Mouse (Mus musculus) forebrain, embryonic 13.5 days (tissue): ENCODE results near the gene Mall. TPM values are rescaled to one million over a fixed set of nuclear protein-coding genes. Genes with fewer than 3 reads are reported as not detected.

Experiments
- ATAC-seq: fragments of 200-750 bp; cut with Nextera tagmentation; 2 replicates; pipeline ENCODE4 v1.8.0; 2017
- H3K27ac ChIP-seq: fragments of 300-500 bp; sonication (generic); 2 replicates; pipeline ENCODE4 v1.5.1; 2015; ENCODE audit warnings: inconsistent platforms, mild to moderate bottlenecking, moderate library complexity
- H3K27me3 ChIP-seq: fragments of 300-500 bp; sonication (generic); 2 replicates; pipeline ENCODE4 v1.6.1; 2015; ENCODE audit warnings: mild to moderate bottlenecking, inconsistent platforms
- H3K36me3 ChIP-seq: fragments of 300-500 bp; sonication (generic); 2 replicates; pipeline ENCODE4 v1.6.1; 2015; ENCODE audit warnings: mild to moderate bottlenecking, inconsistent platforms; ENCODE audit not compliant: poor library complexity, severe bottlenecking
- H3K4me1 ChIP-seq: fragments of 300-500 bp; sonication (generic); 2 replicates; pipeline ENCODE4 v1.6.1; 2015; ENCODE audit warnings: inconsistent platforms
- H3K4me2 ChIP-seq: fragments of 300-500 bp; sonication (generic); 2 replicates; pipeline ENCODE4 v1.6.1; 2015; ENCODE audit warnings: inconsistent platforms, mild to moderate bottlenecking, moderate library complexity
- H3K4me3 ChIP-seq: fragments of 300-500 bp; sonication (generic); 2 replicates; pipeline ENCODE4 v1.5.1; 2015; ENCODE audit warnings: mild to moderate bottlenecking, inconsistent platforms
- H3K9ac ChIP-seq: fragments of 300-500 bp; sonication (generic); 2 replicates; pipeline ENCODE4 v1.6.1; 2015; ENCODE audit warnings: mild to moderate bottlenecking, inconsistent platforms
- H3K9me3 ChIP-seq: fragments of 300-500 bp; sonication (generic); replicated peaks from 2 replicates; pipeline ENCODE4 v1.6.1; 2016; ENCODE audit warnings: inconsistent platforms
- WGBS: fragments of 180-500 bp; shearing (Covaris S2); methylation state at CpG from one replicate; pipeline ENCODE4 v1.1.7; 2015; 5-methylcytosine and 5-hydroxymethylcytosine counted together
- polyA plus RNA-seq: library from polyadenylated mRNA; unstranded; fragments of >200 nt; fragmentation: Nextera tagmentation; extraction: Ambion mirVana; gene quantifications from 2 replicates; pipeline ENCODE4 v1.2.1, GENCODE M21; 2015

Mall gene
- polyA plus RNA-seq, 1 experiment from 2014 or later: 0.79 TPM

- Histone ChIP-seq H3K27me3 (no peaks in the 10 kb centered on the region), H3K9me3 (no peaks in the 10 kb centered on the region), H3K4me3 (no peak overlapping the region), H3K36me3 (peaks cover 15% of the 10 kb centered on the region; the same call in 1 of the 2 replicates), H3K9ac (no peak overlapping the region), H3K4me1 (peaks cover 3% of the 10 kb centered on the region; the same call in 1 of the 2 replicates), H3K4me2 (no peak overlapping the region), H3K27ac (no peak overlapping the region)
- WGBS: 84% methylated on average over 11 of the region's 11 CpGs
- no peak for ATAC-seq
Measured at GRCm38 (mm10) chr2:127751849-127752610, 22.3 kb upstream of the Mall start.

- Histone ChIP-seq H3K4me2 (no peak overlapping the region), H3K9ac (no peak overlapping the region), H3K4me1 (no peaks in the 10 kb centered on the region), H3K27ac (no peak overlapping the region), H3K36me3 (peaks cover 12% of the 10 kb centered on the region), H3K4me3 (no peak overlapping the region), H3K27me3 (no peaks in the 10 kb centered on the region), H3K9me3 (no peaks in the 10 kb centered on the region)
- WGBS: 73% methylated on average over 1 of the region's 1 CpGs
- no peak for ATAC-seq
Measured at GRCm38 (mm10) chr2:127749376-127749775, 19.6 kb upstream of the Mall start.

- H3K27ac ChIP-seq: no peak overlapping the region
- WGBS: 62% methylated on average over 7 of the region's 7 CpGs
- no peaks in the 10 kb centered on the region for H3K4me1 ChIP-seq
- H3K4me3 ChIP-seq: no peak overlapping the region
- no peak overlapping the region for H3K9ac ChIP-seq
- no peaks in the 10 kb centered on the region for H3K9me3 ChIP-seq
- H3K36me3 ChIP-seq: peaks cover 15% of the 10 kb centered on the region
- ATAC-seq: no peak
- no peak overlapping the region for H3K4me2 ChIP-seq
- no peaks in the 10 kb centered on the region for H3K27me3 ChIP-seq
Measured at GRCm38 (mm10) chr2:127748316-127748715, 18.6 kb upstream of the Mall start.

DNA sequence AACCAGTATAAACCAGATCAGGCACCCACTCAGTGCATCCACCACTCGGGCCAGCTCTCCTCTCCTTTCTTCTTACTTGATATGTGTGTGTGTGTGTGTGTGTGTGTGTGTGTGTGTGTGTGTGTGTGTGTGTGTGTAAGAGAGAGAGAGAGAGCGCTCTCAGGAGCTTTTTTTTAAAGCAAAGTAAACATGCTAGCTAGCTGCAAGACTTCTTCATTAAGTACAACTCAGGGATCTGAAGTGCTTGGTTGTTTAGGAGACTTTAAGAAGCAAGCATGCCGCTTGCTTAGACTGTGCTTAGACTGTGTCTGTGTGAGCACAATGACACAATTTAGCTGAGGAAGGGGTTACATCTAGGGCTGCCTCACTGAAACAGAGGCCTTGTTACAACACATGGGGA, 12.9 kb upstream of the Mall start:
- Histone ChIP-seq H3K9ac (no peak overlapping the region), H3K36me3 (peaks cover 33% of the 10 kb centered on the region), H3K27me3 (no peaks in the 10 kb centered on the region), H3K9me3 (no peaks in the 10 kb centered on the region), H3K27ac (no peak overlapping the region), H3K4me1 (no peaks in the 10 kb centered on the region), H3K4me2 (no peak overlapping the region), H3K4me3 (no peak overlapping the region)
- 80% methylated on average over 3 of the region's 3 CpGs for WGBS
- ATAC-seq: no peak

DNA sequence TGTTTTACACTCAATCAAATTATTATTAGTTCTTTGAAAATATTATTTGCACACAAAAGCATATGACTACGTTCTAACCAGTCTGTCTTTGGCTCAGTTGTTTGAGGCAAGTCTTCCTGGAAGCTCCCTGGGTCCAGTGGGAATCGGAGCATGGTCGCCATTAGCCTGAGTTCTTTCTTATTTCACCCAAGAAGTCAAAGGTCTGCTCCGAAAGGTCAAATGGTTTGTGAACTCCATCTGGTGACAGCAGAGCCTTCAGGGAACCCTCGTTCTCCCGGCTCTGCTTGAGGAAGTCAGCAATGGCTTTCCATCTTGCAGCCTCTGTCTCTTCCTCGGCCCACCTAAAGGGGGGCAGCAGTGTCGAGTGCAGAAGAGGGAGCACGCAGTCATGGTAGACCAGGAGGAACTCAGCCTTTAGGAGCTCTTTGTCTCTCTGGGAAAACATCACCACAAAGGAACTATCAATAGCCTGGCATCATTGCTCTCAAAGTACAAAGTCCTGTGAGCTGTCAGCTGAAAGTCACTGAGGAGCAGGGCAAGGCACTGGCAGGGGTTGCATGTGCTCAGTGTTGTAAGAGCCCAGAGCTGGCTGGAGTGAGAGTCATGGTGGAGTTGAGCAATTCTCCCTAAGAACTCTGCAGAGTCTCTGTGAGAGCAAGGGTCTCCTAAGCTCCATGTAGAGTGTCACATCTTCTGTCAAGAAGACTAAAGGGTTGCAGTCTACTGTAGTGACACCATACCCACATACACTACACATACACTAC, 11.2 kb upstream of the Mall start:
- 91% methylated on average over 9 of the region's 9 CpGs for WGBS

DNA sequence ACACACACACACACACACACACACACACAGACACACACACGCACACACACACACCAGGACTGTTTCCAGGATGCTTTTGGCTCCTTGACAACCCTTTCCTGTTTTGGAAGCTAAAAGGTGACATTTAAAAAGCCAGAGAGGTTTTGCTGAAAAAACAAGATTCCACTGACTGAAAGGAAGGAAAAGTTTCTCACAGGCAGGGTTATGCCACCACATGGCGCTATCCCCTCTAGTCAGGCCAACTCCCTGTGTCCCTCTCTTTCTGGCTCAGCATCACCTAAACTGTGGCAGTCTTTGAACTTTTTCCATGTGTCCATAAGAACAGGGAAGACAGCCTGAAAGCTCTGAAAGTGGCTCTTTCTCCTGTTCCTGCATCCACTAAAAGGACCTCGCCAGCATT, 8.2 kb upstream of the Mall start:
- Histone ChIP-seq H3K4me1 (no peaks in the 10 kb centered on the region), H3K9ac (no peak overlapping the region), H3K4me2 (no peak overlapping the region), H3K4me3 (no peak overlapping the region), H3K27ac (no peak overlapping the region), H3K27me3 (no peaks in the 10 kb centered on the region), H3K36me3 (peaks cover 14% of the 10 kb centered on the region), H3K9me3 (no peaks in the 10 kb centered on the region)
- 86% methylated on average over 3 of the region's 3 CpGs for WGBS
- ATAC-seq: no peak

More for the DNA sequence above, 11.2 kb upstream of the Mall start:
- no peak overlapping the region for H3K4me3 ChIP-seq
- no peaks in the 10 kb centered on the region for H3K27me3 ChIP-seq
- H3K9me3 ChIP-seq: no peaks in the 10 kb centered on the region
- no peak for ATAC-seq
- H3K36me3 ChIP-seq: peaks cover 33% of the 10 kb centered on the region
- no peaks in the 10 kb centered on the region for H3K4me1 ChIP-seq
- H3K9ac ChIP-seq: no peak overlapping the region
- no peak overlapping the region for H3K27ac ChIP-seq
- no peak overlapping the region for H3K4me2 ChIP-seq

GRCm38 (mm10) chr2:127736631-127737209, 7.0 kb upstream of the Mall start:
- 84% methylated on average over 6 of the region's 6 CpGs for WGBS

DNA sequence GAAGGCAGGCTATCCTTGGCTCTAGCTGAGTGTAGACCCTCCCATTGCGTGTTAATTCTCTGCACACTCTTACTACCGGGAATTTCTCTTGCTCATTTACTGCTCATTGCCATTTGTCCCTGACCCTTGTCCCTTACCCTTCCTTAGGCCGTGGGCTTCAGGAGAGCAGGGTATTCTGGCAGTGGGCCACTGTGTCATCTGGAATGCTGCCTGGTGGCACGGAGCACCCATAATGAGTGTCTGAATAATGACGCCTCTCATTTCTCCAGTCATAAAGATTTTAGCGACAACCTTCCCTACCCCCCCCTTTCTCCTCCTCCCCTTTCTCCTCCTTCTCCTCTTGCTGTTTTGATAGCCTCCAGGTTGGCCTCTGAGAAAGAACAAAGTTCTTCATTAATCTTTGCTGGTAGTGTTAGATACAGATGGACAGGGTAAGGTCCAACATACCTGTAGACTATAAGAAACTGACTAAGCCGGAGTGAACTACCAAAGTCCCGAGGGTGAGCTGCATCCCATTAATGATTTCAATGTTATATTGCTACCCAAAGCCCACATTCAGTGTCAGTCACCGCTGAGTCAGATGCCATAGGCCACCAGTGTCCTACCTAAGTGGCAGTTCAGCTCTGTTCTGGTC, 5.9 kb upstream of the Mall start:
- ATAC-seq: no peak
- WGBS: 75% methylated on average over 9 of the region's 9 CpGs

More at GRCm38 (mm10) chr2:127736631-127737209, 7.0 kb upstream of the Mall start:
- ATAC-seq: no peak
- Histone ChIP-seq H3K4me1 (no peaks in the 10 kb centered on the region), H3K4me2 (no peak overlapping the region), H3K9ac (no peak overlapping the region), H3K9me3 (no peaks in the 10 kb centered on the region), H3K36me3 (peaks cover 6% of the 10 kb centered on the region), H3K4me3 (no peak overlapping the region), H3K27ac (no peak overlapping the region), H3K27me3 (no peaks in the 10 kb centered on the region)

GRCm38 (mm10) chr2:127734889-127735288, 5.2 kb upstream of the Mall start:
- Histone ChIP-seq H3K4me2 (no peak overlapping the region), H3K9ac (no peak overlapping the region), H3K36me3 (no peaks in the 10 kb centered on the region), H3K4me1 (peaks cover under 1% of the 10 kb centered on the region; the same call in 1 of the 2 replicates), H3K27ac (no peak overlapping the region), H3K27me3 (peaks cover 13% of the 10 kb centered on the region), H3K9me3 (no peaks in the 10 kb centered on the region), H3K4me3 (no peak overlapping the region)
- ATAC-seq: no peak
- 77% methylated on average over 5 of the region's 5 CpGs for WGBS

More for the DNA sequence above, 5.9 kb upstream of the Mall start:
- H3K27me3 ChIP-seq: 0 out of 2 replicates have a peak, but pooled peaks cover 5% of the 10 kb centered on the region
- H3K36me3 ChIP-seq: no peaks in the 10 kb centered on the region; the same call in 1 of the 2 replicates
- no peak overlapping the region for H3K4me3 ChIP-seq
- no peaks in the 10 kb centered on the region for H3K4me1 ChIP-seq
- H3K4me2 ChIP-seq: no peak overlapping the region
- no peak overlapping the region for H3K9ac ChIP-seq
- no peak overlapping the region for H3K27ac ChIP-seq
- no peaks in the 10 kb centered on the region for H3K9me3 ChIP-seq

- H3K4me2 ChIP-seq: no peak overlapping the region
- peaks cover 23% of the 10 kb centered on the region for H3K27me3 ChIP-seq
- no peak overlapping the region for H3K9ac ChIP-seq
- peaks cover 4% of the 10 kb centered on the region; the same call in 1 of the 2 replicates for H3K4me1 ChIP-seq
- H3K27ac ChIP-seq: no peak overlapping the region
- ATAC-seq: no peak
- 52% methylated on average over 7 of the region's 7 CpGs for WGBS
- H3K36me3 ChIP-seq: no peaks in the 10 kb centered on the region
- H3K9me3 ChIP-seq: no peaks in the 10 kb centered on the region
- no peak overlapping the region for H3K4me3 ChIP-seq
Measured at GRCm38 (mm10) chr2:127730301-127730997, 717 bp upstream of the Mall start.

GRCm38 (mm10) chr2:127728661-127729450, 876 bp downstream of the Mall start:
- no peak overlapping the region for H3K9ac ChIP-seq
- H3K9me3 ChIP-seq: no peaks in the 10 kb centered on the region
- 41% methylated on average over 15 of the region's 15 CpGs for WGBS
- H3K4me3 ChIP-seq: no peak overlapping the region
- H3K36me3 ChIP-seq: no peaks in the 10 kb centered on the region
- H3K4me1 ChIP-seq: peaks cover 4% of the 10 kb centered on the region; the same call in 1 of the 2 replicates
- H3K27me3 ChIP-seq: peaks cover 23% of the 10 kb centered on the region
- no peak overlapping the region for H3K27ac ChIP-seq
- no peak for ATAC-seq
- no peak overlapping the region for H3K4me2 ChIP-seq
